Mouse (Mus musculus) liver, embryonic 16.5 days (tissue): Measurements from ENCODE around the gene Prkacb. TPM values are rescaled to one million over a fixed set of nuclear protein-coding genes. Genes with fewer than 3 reads are reported as not detected.
A peak's percentile ranks its signal among the peaks of the same experiment; 100 is the strongest.

ENCODE experiments used
- ATAC-seq: fragments of 200-750 bp; cut with Nextera tagmentation; 2 replicates; pipeline ENCODE4 v1.8.0; 2017; ENCODE audit warnings: low read depth, mild to moderate bottlenecking, moderate number of reproducible peaks, moderate library complexity
- H3K27ac ChIP-seq: fragments of 300-500 bp; sonication (generic); 2 replicates; pipeline ENCODE4 v1.5.1; 2014; ENCODE audit warnings: mild to moderate bottlenecking, low read length
- H3K27me3 ChIP-seq: fragments of 300-500 bp; sonication (generic); 2 replicates; pipeline ENCODE4 v1.6.1; 2014; ENCODE audit warnings: low read depth, low read length, mixed read lengths; ENCODE audit not compliant: control insufficient read depth, insufficient read depth
- H3K36me3 ChIP-seq: fragments of 300-500 bp; sonication (generic); 2 replicates; pipeline ENCODE4 v1.6.1; 2014; ENCODE audit warnings: mild to moderate bottlenecking; ENCODE audit not compliant: control insufficient read depth, insufficient read depth
- H3K4me1 ChIP-seq: fragments of 300-500 bp; sonication (generic); 2 replicates; pipeline ENCODE4 v1.6.1; 2014; ENCODE audit warnings: low read depth, low read length, mixed read lengths; ENCODE audit not compliant: control insufficient read depth
- H3K4me2 ChIP-seq: fragments of 300-500 bp; sonication (generic); 2 replicates; pipeline ENCODE4 v1.6.1; 2014; ENCODE audit warnings: low read depth, low read length, mixed read lengths
- H3K4me3 ChIP-seq: fragments of 300-500 bp; sonication (generic); 2 replicates; pipeline ENCODE4 v1.5.1; 2014; ENCODE audit warnings: low read depth, mild to moderate bottlenecking, low read length
- H3K9ac ChIP-seq: fragments of 300-500 bp; sonication (generic); 2 replicates; pipeline ENCODE4 v1.6.1; 2014; ENCODE audit warnings: low read depth, low read length
- H3K9me3 ChIP-seq: fragments of 300-500 bp; sonication (generic); replicated peaks from 2 replicates; pipeline ENCODE4 v1.6.1; 2016; ENCODE audit warnings: low read length; ENCODE audit not compliant: control insufficient read depth
- WGBS: fragments of 180-500 bp; shearing (Covaris S2); extraction: QIAGEN DNeasy Blood & Tissue Kit; methylation state at CpG from one replicate; pipeline ENCODE4 v1.1.7; 2014; ENCODE audit not compliant: insufficient replicate concordance; 5-methylcytosine and 5-hydroxymethylcytosine counted together
- polyA plus RNA-seq: library from polyadenylated mRNA; unstranded; fragments of >200 nt; fragmentation: Nextera tagmentation; extraction: Ambion mirVana; gene quantifications from 2 replicates; pipeline ENCODE4 v1.2.1, GENCODE M21; 2015

The Prkacb gene
- polyA plus RNA-seq, 1 experiment from 2014 or later = 12.6 TPM

GRCm38 (mm10) chr3:146782548-146782947 is 30.2 kb downstream of the Prkacb start:
- no peak overlapping the region for H3K4me2 ChIP-seq
- no peak overlapping the region for H3K4me3 ChIP-seq
- no peaks in the 10 kb centered on the region for H3K36me3 ChIP-seq
- 0 out of 2 replicates have a peak, but pooled peaks have one; percentile 20 for ATAC-seq
- H3K9me3 ChIP-seq = no peaks in the 10 kb centered on the region
- WGBS = 41% methylated on average over 6 of the region's 6 CpGs
- peaks cover 22% of the 10 kb centered on the region for H3K4me1 ChIP-seq
- no peaks in the 10 kb centered on the region for H3K27me3 ChIP-seq
- no peak overlapping the region for H3K9ac ChIP-seq
- H3K27ac ChIP-seq = no peak overlapping the region

DNA sequence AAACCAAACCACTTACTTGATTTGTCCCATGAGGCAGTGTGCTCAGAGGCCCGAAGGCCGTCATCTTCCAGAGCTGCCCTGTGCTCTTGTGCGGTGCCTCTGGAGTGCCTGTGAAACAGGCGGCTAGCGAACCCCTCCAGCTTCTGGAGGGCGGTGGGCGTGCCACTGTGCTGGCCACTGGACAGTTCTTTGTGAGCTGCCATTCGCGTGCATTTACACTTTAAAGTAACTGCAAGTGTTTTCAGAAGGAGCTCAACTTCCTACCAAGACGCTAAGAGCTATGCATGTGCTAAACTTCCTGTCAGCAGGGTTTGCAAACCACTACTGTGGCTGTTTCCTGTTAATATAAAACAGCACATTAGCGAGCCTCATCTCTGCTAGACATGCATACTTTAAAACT is 31.7 kb downstream of the Prkacb start:
- H3K36me3 ChIP-seq = no peaks in the 10 kb centered on the region
- H3K4me3 ChIP-seq = peak overlapping the region; percentile 46
- no peaks in the 10 kb centered on the region for H3K9me3 ChIP-seq
- H3K9ac ChIP-seq = peak overlapping the region; percentile 50
- WGBS = 8% methylated on average over 11 of the region's 11 CpGs
- no peak for ATAC-seq
- peaks cover 22% of the 10 kb centered on the region for H3K4me1 ChIP-seq
- no peaks in the 10 kb centered on the region for H3K27me3 ChIP-seq
- peak overlapping the region; percentile 50 for H3K4me2 ChIP-seq
- peak overlapping the region; percentile 70 for H3K27ac ChIP-seq

DNA sequence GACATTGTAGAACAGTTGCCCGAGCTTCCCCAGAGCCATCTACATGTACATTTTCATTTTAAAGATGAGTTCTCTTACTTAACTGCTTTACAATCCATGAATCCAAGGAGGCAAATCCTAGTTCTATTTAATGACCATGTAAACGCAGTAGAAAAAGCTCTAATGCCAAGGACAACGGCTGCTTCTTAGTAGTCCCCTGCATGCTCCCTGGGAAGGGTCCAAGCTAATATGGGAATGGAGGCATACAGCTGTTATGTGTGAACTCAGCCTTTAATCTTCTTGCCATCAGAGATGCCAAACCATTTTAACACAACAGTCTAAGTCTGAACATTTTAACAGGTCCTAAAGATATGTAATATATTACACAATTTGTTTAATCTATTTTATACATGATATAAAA is 32.5 kb downstream of the Prkacb start:
- Histone ChIP-seq H3K9me3 (no peaks in the 10 kb centered on the region), H3K9ac (no peak overlapping the region), H3K4me2 (no peak overlapping the region), H3K36me3 (no peaks in the 10 kb centered on the region), H3K4me1 (peaks cover 22% of the 10 kb centered on the region), H3K27ac (no peak overlapping the region), H3K4me3 (no peak overlapping the region), H3K27me3 (no peaks in the 10 kb centered on the region)
- WGBS = 71% methylated on average over 3 of the region's 3 CpGs
- ATAC-seq = no peak

DNA sequence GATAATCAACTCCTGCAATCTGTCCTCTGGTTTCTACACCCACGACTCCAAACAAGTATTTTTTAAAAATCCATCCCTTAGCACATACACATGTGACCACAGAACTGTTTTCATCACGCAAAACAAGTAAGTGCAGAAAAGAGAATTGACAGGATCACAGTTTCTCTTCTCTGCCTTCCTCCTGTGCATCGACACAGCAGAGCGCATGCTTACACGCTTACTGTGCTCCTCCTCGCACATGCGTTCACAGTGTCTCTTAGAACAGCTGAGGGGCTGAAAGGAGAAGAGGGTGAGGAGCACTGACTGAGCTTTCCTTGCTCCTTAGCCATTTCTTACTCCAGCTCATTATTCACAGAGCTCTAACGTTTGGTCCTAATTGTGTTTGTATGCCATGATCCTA is 33.9 kb downstream of the Prkacb start:
- H3K27ac ChIP-seq = no peak overlapping the region
- no peaks in the 10 kb centered on the region for H3K27me3 ChIP-seq
- 66% methylated on average over 8 of the region's 8 CpGs for WGBS
- H3K4me2 ChIP-seq = no peak overlapping the region
- no peaks in the 10 kb centered on the region for H3K9me3 ChIP-seq
- no peaks in the 10 kb centered on the region for H3K36me3 ChIP-seq
- peaks cover 22% of the 10 kb centered on the region for H3K4me1 ChIP-seq
- ATAC-seq = no peak
- H3K9ac ChIP-seq = no peak overlapping the region
- no peak overlapping the region for H3K4me3 ChIP-seq

DNA sequence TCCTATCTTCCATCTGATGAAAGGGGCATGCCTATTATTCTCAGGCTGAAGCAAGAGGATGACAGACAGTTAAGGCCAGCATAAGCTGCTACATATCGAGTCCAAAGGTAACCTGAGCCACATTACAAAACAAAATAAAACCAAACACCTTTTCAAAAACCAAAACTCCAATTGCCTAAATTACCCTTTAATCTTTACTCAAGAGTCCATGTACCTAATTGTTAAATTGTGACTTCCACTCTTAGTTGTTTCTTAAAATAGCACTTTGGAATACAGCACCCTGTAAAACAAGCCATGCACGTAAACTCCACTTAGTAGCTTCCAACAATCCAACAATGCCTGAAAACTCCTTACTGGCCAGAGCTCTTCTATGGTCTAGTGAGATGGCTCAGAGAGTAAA is 34.3 kb downstream of the Prkacb start:
- no peak overlapping the region for H3K27ac ChIP-seq
- no peaks in the 10 kb centered on the region for H3K27me3 ChIP-seq
- peaks cover 22% of the 10 kb centered on the region for H3K4me1 ChIP-seq
- no peaks in the 10 kb centered on the region for H3K36me3 ChIP-seq
- 69% methylated on average over 2 of the region's 2 CpGs for WGBS
- H3K4me3 ChIP-seq = no peak overlapping the region
- H3K9ac ChIP-seq = no peak overlapping the region
- no peak overlapping the region for H3K4me2 ChIP-seq
- ATAC-seq = no peak
- no peaks in the 10 kb centered on the region for H3K9me3 ChIP-seq

- Histone ChIP-seq H3K9me3 (no peaks in the 10 kb centered on the region), H3K9ac (no peak overlapping the region), H3K4me3 (no peak overlapping the region), H3K27ac (no peak overlapping the region), H3K27me3 (no peaks in the 10 kb centered on the region), H3K4me1 (peaks cover 19% of the 10 kb centered on the region), H3K36me3 (no peaks in the 10 kb centered on the region), H3K4me2 (no peak overlapping the region)
- 0 out of 2 replicates have a peak, but pooled peaks have one; percentile 11 for ATAC-seq
- WGBS = 31% methylated on average over 5 of the region's 5 CpGs
Measured at GRCm38 (mm10) chr3:146776711-146777110, 36.1 kb downstream of the Prkacb start.

DNA sequence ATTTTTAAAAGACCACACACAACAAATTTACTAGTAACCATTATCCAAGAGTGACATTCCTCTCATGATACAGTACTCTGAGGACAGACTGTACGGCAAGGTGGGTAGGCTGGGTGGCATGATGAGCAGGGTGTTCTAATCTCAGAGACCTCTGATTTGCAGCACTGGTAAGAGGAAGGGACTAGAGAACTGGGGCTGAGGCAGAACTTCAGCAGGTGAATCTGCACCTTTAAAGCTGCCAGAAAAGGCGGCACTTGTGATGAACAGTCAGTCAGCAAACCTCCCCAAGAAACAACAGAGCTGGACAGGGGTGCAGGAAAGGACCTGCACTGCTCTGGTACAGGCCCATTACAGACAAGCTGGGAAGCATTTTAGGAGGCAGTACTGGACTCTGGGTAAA is 41.9 kb downstream of the Prkacb start:
- Histone ChIP-seq H3K4me1 (peaks cover 8% of the 10 kb centered on the region), H3K36me3 (no peaks in the 10 kb centered on the region), H3K27ac (no peak overlapping the region), H3K9ac (no peak overlapping the region), H3K4me2 (no peak overlapping the region), H3K4me3 (no peak overlapping the region), H3K9me3 (no peaks in the 10 kb centered on the region), H3K27me3 (no peaks in the 10 kb centered on the region)
- ATAC-seq = no peak
- 78% methylated on average over 2 of the region's 2 CpGs for WGBS

- peak overlapping the region; percentile 1; the same call in 1 of the 2 replicates for H3K4me3 ChIP-seq
- H3K4me1 ChIP-seq = peaks cover 9% of the 10 kb centered on the region
- H3K9me3 ChIP-seq = no peaks in the 10 kb centered on the region
- 50% methylated on average over 17 of the region's 17 CpGs for WGBS
- peak; percentile 36; the same call in 1 of the 2 replicates for ATAC-seq
- H3K27ac ChIP-seq = no peak overlapping the region
- H3K9ac ChIP-seq = no peak overlapping the region
- H3K27me3 ChIP-seq = no peaks in the 10 kb centered on the region
- H3K36me3 ChIP-seq = no peaks in the 10 kb centered on the region
- H3K4me2 ChIP-seq = peak overlapping the region; percentile 32; the same call in 1 of the 2 replicates
Measured at GRCm38 (mm10) chr3:146769940-146770659, 42.7 kb downstream of the Prkacb start.

GRCm38 (mm10) chr3:146769569-146769939 is 43.2 kb downstream of the Prkacb start:
- H3K9me3 ChIP-seq = no peaks in the 10 kb centered on the region
- 46% methylated on average over 2 of the region's 2 CpGs for WGBS

More at GRCm38 (mm10) chr3:146769569-146769939, 43.2 kb downstream of the Prkacb start:
- no peaks in the 10 kb centered on the region for H3K36me3 ChIP-seq
- no peak overlapping the region for H3K9ac ChIP-seq
- H3K27me3 ChIP-seq = no peaks in the 10 kb centered on the region
- no peak overlapping the region for H3K27ac ChIP-seq
- H3K4me2 ChIP-seq = peak overlapping the region; percentile 32; the same call in 1 of the 2 replicates
- H3K4me3 ChIP-seq = no peak overlapping the region; the same call in 1 of the 2 replicates
- ATAC-seq = no peak
- peaks cover 15% of the 10 kb centered on the region for H3K4me1 ChIP-seq
